Mouse (Mus musculus): ENCODE data around the gene Pawr.

The Pawr gene

DNA sequence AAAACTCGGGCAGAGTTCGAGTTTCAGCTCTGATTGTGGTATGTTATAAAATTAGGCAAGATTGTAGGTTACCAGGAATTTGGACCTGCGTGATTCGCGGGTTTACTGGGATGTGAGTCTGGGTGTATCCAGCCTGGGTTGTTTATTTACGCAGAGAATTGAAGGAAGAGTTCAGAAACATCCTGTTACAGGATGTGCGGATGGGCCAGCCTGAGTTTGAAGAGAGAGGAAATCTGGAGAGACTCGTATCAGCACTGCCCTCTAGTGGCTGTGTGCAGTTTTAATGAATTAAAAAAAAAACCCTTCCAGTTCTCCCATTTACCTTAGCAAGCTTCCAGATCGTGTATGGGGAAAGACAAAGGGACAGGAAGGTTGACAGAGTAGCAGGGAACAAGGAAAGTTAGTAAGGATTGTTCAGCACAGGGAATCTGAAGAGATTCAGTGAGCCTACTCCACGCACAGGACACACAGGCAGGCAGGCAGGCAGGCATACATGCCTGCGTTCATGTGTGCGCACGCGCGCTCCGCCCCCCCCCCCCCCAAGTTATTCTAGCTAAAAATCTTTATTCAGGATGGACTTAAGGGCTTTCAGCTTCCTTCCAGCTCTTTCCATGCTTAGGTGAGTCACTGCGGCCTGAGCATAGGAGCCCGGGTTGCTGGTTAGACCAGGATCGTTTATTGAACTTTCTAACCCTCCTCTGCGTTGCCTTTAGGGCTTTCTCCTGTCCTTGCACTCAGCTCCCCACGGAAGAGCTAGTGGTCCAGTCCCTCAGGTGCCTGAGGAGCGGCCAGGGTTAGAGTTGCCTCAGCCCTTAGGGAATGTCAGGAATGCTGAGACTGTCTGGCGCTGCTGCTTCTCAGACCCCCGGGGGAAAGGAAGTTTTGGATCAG is 114.4 kb downstream of the Pawr start:
- no peak for DNase-seq

DNA sequence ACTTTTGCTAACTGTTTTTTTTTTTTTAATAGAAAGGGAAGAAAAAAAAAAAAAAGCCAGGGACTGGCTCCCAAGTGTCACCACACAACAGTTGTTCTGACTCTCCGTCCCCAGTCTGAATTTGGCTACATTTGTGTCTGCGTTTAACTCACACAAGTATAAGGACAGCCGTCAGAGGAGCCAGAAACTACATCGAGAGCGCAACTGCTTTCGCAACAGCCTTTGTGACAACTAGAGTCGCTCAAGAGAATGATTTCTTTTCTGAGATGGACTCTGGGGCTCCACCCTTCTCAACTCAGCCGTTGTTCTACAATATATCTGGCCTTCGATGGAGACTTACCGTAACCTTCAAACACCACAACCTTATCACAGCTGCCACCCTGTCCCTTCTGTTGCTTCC is 115.3 kb downstream of the Pawr start:
- DNase-seq: no peak

DNA sequence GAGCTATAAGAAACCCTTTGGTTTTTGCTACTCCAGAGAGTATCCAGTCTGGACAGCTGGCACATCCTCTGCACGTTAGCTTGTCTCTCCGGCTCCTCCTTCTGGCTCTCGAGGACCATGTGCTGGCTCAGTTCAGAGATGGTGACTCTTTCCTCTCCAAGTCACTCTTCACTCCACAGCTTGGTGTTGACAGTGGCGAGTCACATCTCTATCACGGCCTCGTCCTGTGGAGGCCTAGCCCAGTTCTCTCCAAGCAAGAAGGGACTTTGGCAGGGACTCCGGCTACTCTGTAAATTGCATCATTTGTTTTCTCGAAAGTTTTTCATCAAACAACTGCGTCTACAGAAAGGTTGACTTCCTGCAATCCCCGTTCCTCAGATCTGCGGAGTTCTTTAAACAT is 116.5 kb downstream of the Pawr start:
- DNase-seq: no peak

DNA sequence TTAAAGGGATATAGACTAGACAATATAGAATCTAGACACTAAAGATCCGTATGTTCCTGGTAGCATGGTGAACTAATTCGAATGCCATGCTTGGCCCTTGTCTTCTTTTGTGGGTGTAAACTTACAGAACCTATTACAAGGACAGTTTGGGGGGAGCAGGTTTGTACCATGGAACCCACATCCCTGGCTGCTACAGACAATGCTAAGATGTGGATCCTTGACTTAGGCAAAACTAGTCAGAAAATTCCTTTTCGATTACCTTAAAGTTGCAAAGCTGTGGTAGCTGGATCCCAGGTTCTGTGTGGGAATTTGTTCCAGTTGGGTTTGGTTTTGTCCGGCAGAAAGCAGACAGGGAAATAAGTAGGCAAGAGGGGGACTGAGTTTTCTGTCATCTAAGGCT is 118.5 kb downstream of the Pawr start:
- DNase-seq: no peak

DNA sequence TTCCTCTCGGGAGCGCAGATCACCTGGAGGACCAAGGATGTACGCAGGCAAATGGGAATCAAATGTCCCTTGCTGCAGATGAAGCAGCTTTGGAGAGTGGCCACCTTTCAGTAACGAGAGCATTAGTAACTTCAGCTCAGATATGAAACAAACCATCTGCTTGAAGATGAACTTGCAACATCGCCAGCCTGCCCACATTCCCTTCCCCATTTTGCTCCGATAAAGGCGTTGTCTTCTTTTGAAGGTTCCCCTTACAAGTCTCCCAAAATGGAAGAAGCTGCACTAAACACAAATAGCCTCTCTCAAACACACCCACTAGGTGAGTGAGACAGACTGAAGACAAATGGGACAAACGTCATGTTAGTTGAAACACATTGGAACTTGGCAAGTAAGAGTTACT is 119.6 kb downstream of the Pawr start:
- no peak for DNase-seq

DNA sequence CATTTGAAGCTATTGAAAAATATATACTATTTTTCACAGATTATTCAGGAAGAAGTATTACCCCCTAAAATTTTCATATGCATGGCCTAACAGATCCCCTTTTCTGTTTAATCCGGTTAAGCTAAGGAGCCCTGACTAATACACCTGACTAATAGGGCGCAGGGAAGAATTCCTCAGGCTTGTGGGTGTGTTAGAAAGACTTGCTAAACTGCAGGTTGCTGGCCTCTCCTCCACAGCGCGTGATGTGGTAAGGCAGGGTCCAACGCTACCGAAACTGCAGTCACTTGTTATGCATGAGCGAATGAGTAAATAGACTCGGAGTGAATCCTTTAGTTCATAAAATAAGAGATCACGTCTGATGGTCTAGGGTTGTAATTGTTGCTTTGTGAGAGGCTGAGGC is 120.5 kb downstream of the Pawr start:
- DNase-seq: no peak

DNA sequence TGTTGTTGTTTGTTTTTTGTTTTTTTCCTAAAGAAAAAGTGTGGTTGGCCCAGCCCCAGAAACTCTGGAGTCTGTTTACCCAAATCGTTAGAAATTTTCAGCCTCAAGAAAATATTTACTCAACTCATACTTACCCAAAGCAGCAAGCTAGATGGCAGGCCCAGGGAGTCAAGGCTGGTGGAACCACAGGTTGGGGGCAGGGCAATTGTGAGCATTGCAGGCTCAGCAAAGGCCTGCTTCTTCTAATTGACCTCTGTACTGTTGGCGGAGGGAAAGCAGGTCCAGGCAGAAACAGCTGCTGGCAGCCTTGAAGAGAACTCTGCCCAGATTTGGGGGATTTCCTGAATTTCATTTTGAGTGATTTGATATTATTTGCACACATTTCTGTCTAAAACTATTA is 121.6 kb downstream of the Pawr start:
- DNase-seq: no peak

DNA sequence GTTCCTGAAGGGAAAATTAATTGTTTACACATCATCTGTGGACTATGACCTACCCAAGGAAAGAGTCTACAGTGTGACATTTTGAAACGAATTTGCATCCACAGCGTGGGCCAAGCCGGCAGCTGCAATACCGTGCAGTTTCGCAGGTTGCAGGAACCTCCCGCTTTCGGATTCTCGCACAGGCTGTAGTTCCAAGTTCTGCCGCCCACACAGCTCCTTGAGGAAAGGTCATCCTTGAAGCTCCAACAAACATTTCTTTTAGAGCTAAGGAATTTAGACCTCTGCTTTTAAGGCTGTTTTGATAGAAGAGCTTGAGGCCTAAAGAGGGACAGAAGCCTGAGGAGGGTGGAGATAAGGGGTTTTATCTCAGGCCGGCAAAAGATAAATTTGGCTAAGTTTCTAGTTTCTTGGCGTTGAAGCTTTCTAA is 122.8 kb downstream of the Pawr start:
- DNase-seq: no peak

DNA sequence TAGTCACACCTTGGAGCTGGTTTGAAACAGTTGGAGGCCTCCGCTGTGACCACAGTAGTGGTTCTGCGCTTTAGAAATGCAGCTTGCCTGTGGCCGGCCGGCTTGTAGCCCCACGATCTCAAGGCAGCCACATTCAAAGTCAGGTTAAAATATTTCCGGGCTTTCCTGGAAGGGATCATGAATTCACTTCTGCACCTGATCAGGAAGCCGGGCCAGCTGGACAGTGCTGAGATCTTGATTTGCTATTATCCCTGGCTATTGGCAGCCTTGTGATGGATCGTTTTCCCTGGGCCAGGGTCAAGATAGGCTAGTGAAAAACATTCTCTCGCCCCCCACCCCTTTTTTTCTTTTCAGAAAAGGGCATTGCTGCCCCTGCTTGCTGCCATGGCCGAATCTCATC is 123.3 kb downstream of the Pawr start:
- no peak for DNase-seq

DNA sequence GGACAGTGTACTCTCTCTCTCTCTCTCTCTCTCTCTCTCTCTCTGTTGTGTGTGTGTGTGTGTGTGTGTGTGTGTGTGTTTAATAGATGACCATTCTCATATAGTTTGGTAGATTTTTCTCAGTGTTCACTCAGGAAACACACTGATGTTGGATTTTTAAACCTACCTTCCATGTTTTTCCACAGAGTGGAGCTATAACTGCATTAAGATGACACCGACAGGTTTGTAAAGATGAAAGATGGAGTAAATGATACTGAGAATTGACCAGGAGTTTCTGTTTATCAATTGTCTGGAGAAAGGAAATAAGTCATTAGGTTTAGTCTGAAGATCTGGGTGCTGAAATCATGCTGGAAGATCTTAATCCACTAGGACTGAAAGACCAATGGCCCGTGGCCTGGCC is 124.0 kb downstream of the Pawr start:
- no peak for DNase-seq

DNA sequence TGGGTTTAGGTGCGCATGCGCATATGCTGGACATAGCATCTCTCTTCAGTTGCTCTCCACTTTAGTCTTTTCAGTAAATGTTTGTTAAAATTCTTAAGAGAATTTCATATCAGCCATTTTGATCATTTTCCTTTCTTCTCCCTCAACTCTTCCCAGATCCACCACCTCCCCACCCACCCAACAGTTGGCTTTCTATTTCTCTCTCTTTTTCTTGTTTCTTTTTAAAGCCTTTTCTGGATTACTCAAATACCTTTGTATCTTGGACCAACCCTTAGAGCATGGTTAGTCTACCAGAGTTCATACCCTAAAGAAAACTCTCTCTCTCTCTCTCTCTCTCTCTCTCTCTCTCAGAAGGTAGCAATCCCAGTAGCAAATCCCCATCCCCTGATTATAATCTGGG is 125.1 kb downstream of the Pawr start:
- no peak for DNase-seq

DNA sequence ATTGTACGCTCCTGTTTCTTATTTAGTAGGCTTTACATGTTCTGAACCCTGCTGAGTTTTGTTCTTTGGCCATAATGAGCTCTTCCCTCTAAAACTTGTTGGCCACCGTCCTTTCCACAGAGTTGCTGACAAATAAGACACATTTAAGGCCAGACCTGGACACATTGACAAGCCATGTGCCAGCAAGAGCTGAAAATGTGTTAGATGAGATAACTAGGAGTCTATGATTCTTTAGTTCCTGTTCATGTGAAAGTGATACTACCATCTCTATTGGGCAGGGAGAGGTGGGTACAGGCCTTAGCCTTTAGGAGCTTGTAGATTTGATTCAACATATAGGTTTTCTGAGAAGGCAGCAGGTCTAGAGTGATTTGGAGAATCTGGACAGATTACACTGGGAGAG is 129.9 kb downstream of the Pawr start:
- no peak for DNase-seq
